Mouse (Mus musculus) olfactory bulb, adult 2 months (tissue): ENCODE data around the gene Ntmt1. TPM values are rescaled to one million over a fixed set of nuclear protein-coding genes. Genes with fewer than 3 reads are reported as not detected.

ENCODE experiments used
- H3K27ac ChIP-seq: fragments of 200-500 bp; 2 replicates; pipeline ENCODE4 v1.5.1; 2012; ENCODE audit warnings: low read depth, low read length; ENCODE audit not compliant: insufficient read depth
- H3K4me1 ChIP-seq: fragments of 200-500 bp; 2 replicates; pipeline ENCODE4 v1.6.1; 2012; ENCODE audit warnings: low read length; ENCODE audit not compliant: control insufficient read depth, insufficient read depth
- H3K4me3 ChIP-seq: fragments of 200-500 bp; 2 replicates; pipeline ENCODE4 v1.5.1; 2012; ENCODE audit warnings: mild to moderate bottlenecking, low read depth, low read length, moderate library complexity; ENCODE audit not compliant: insufficient read depth
- CTCF ChIP-seq: fragments of 200-500 bp; IDR thresholded peaks from 2 replicates; pipeline ENCODE4 v1.5.1; 2012; ENCODE audit warnings: low read depth, mild to moderate bottlenecking, low read length, moderate library complexity; ENCODE audit not compliant: insufficient read depth
- POLR2A ChIP-seq: fragments of 200-500 bp; IDR thresholded peaks from 2 replicates; pipeline ENCODE4 v1.6.1; 2012; ENCODE audit warnings: mild to moderate bottlenecking, low read depth, low read length, moderate library complexity; ENCODE audit not compliant: insufficient read depth
- WGBS: fragments of 180-500 bp; shearing (Covaris S2); methylation state at CpG from one replicate; pipeline ENCODE4 v1.1.7; 2018; 5-methylcytosine and 5-hydroxymethylcytosine counted together
- polyA plus RNA-seq: library from polyadenylated mRNA; stranded (reverse); fragments of >200 nt; gene quantifications from 2 replicates; pipeline ENCODE4 v1.2.4, GENCODE M21; 2012; ENCODE audit warnings: low replicate concordance; ENCODE audit not compliant: missing spikeins, insufficient read depth, insufficient read length

The Ntmt1 gene
- polyA plus RNA-seq, 1 experiment, result not detected

- Histone ChIP-seq H3K4me3 (no peak overlapping the region), H3K27ac (no peak overlapping the region), H3K4me1 (peaks cover 8% of the 10 kb centered on the region)
- TF ChIP-seq CTCF (no peak), POLR2A (no peak)
- 60% methylated on average over 8 of the region's 8 CpGs for WGBS
Observed at GRCm38 (mm10) chr2:30870863-30871262, 63.2 kb downstream of the Ntmt1 start.

Other genes with a start within 250 kb of the Ntmt1 start
- not detected in 2 replicates for gene Cstad, start 212.8 kb upstream of the Ntmt1 start, polyA plus RNA-seq
- not detected in 2 replicates for gene 1700001O22Rik, start 4.2 kb upstream of the Ntmt1 start, polyA plus RNA-seq
- not detected in 2 replicates for gene Asb6, start 22.5 kb downstream of the Ntmt1 start, polyA plus RNA-seq
- gene Prrx2, start 27.1 kb downstream of the Ntmt1 start, polyA plus RNA-seq, result not detected in 2 replicates
- gene Ptges, start 122.0 kb downstream of the Ntmt1 start, polyA plus RNA-seq, result not detected in 2 replicates
- gene Tor1b, start 145.1 kb downstream of the Ntmt1 start, polyA plus RNA-seq, result not detected in 2 replicates
- not detected in 2 replicates for gene Tor1a, start 160.1 kb downstream of the Ntmt1 start, polyA plus RNA-seq
- not detected in 2 replicates for gene BC005624, start 174.4 kb downstream of the Ntmt1 start, polyA plus RNA-seq
- not detected in 2 replicates for gene Usp20, start 174.5 kb downstream of the Ntmt1 start, polyA plus RNA-seq